Mouse (Mus musculus): ENCODE results near the gene Dynlt1c.
"Not testable (repeated sequence)": the region's sequence is repeated elsewhere in the genome, so short reads cannot be mapped to it uniquely, and the experiment has no call there.

DNA sequence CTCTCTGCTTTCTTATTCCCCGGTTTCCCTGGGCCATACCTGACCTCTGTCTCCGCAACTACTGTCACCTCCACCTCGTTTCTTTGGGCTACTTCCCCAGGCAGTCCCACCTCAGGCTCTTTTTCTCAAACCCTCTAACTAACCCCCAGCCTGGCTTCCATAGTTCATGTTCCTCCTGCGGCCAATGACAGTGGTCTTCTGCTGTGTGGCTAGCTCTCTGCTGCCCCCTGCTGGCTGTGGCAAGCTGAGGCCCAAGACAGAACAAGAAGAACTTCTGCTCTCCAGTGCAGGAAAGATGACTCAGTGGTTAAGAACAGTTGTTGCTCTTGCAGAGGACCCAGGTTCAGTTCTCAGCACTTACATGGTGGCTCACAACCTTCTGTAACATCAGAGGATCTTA lies 47.7 kb upstream of the Dynlt1c start:
- not testable (repeated sequence) for TF ChIP-seq HCFC1 (IDR thresholded peaks at IDR 0.05; ENCODE audit: borderline replicate concordance, insufficient read depth, low read length); CHD2 (IDR thresholded peaks at IDR 0.05; ENCODE audit: low read depth, low read length)
